23 mouse cellular contexts compared by ENCODE assay signal in genomic region chr2:91811433-91811832, GRCm38 (mm10).
A peak's percentile ranks its signal among the peaks of the same experiment; 100 is the strongest.
DNase-seq lines count a peak whose midpoint lies in the region; ATAC-seq lines count a peak whose summit lies in the region.
"Had no signal": no experiment of that assay in that cellular context is flagged by ENCODE, and none has a peak within 500 bp of the region (broad histone marks: within the 10 kb centered on the region; RNA-seq: fewer than 3 reads in every experiment).

No protein-coding gene starts in this region.

- no peak overlapping the region for H3K27ac ChIP-seq in kidney, embryonic 15.5 days
- H3K27ac ChIP-seq in liver, embryonic 16.5 days (ENCODE audit: low read length): no peak overlapping the region
- H3K27ac ChIP-seq in hindbrain, embryonic 14.5 days: no peak overlapping the region
- H3K27ac ChIP-seq: embryonic facial prominence, embryonic 12.5 days; forebrain, embryonic 15.5 days; hindbrain, embryonic 10.5 days; hindbrain, embryonic 15.5 days had no signal

- no peak overlapping the region for H3K4me2 ChIP-seq in kidney, embryonic 15.5 days
- H3K4me2 ChIP-seq in liver, embryonic 16.5 days (ENCODE audit: low read depth, low read length): no peak overlapping the region
- no peak overlapping the region for H3K4me2 ChIP-seq in hindbrain, embryonic 14.5 days (replicated peaks)
- H3K4me2 ChIP-seq: embryonic facial prominence, embryonic 12.5 days; forebrain, embryonic 15.5 days; heart, embryonic 12.5 days; hindbrain, embryonic 15.5 days had no signal

- no peaks in the 10 kb centered on the region for H3K4me1 ChIP-seq in kidney, embryonic 15.5 days
- no peaks in the 10 kb centered on the region for H3K4me1 ChIP-seq in liver, embryonic 16.5 days (ENCODE audit: control insufficient read depth, low read depth, low read length)
- no peaks in the 10 kb centered on the region for H3K4me1 ChIP-seq in hindbrain, embryonic 14.5 days (replicated peaks; ENCODE audit: control insufficient read depth, insufficient read depth, low read length)
- H3K4me1 ChIP-seq: embryonic facial prominence, embryonic 12.5 days; forebrain, embryonic 15.5 days; heart, embryonic 12.5 days; hindbrain, embryonic 10.5 days; hindbrain, embryonic 15.5 days had no signal

- ATAC-seq in kidney, embryonic 15.5 days (replicated peaks; ENCODE audit: low FRiP score): no peak
- peak; percentile 58; the same call in 1 of the 2 replicates for ATAC-seq in liver, embryonic 16.5 days (ENCODE audit: low read depth)
- no peak for ATAC-seq in hindbrain, embryonic 14.5 days (ENCODE audit: low FRiP score)
- ATAC-seq: activated CD4-positive, CD25-positive, alpha-beta regulatory T cell, adult 4 months; forebrain, embryonic 15.5 days; Patski had no signal

- peaks cover 34% of the 10 kb centered on the region for H3K36me3 ChIP-seq in kidney, embryonic 15.5 days
- H3K36me3 ChIP-seq in liver, embryonic 16.5 days (ENCODE audit: control insufficient read depth, insufficient read depth): peaks cover 5% of the 10 kb centered on the region
- peaks cover 23% of the 10 kb centered on the region for H3K36me3 ChIP-seq in hindbrain, embryonic 14.5 days (replicated peaks; ENCODE audit: control insufficient read depth, insufficient read depth)

- DNase-seq in kidney, adult 18-20 months: peak; percentile 49
- no peak for DNase-seq in liver
- peak; percentile 47 for DNase-seq in kidney, postnatal 14 days
- DNase-seq in yolk sac, embryonic 10.5 days (ENCODE audit: low spot score): peak; percentile 24
- no peak for DNase-seq in hindbrain, embryonic 14.5 days (ENCODE audit: low spot score)
- no peak for DNase-seq in heart, adult 9 months (ENCODE audit: low spot score in 2 of 2)
- DNase-seq: adrenal gland, adult 2 months; adrenal gland, postnatal 25 days; cerebellum, adult 11 months; cerebellum, adult 9-10 months; cerebellum, postnatal 25 days; gastrocnemius, postnatal 36 days; heart, adult 11 months had no signal

- no peaks in the 10 kb centered on the region for H3K27me3 ChIP-seq in kidney, embryonic 15.5 days
- H3K27me3 ChIP-seq in liver, embryonic 16.5 days (ENCODE audit: control insufficient read depth, insufficient read depth, low read depth, low read length): no peaks in the 10 kb centered on the region
- no peaks in the 10 kb centered on the region for H3K27me3 ChIP-seq in hindbrain, embryonic 14.5 days (ENCODE audit: control insufficient read depth, insufficient read depth, low read length)
- H3K27me3 ChIP-seq: CH12.LX; embryonic facial prominence, embryonic 12.5 days; forebrain, embryonic 15.5 days; heart, embryonic 12.5 days; hindbrain, embryonic 15.5 days; Patski had no signal

- 90% methylated on average over 6 of the region's 6 CpGs for WGBS in kidney, embryonic 15.5 days
- WGBS in liver, embryonic 16.5 days (ENCODE audit: insufficient replicate concordance): 73% methylated on average over 6 of the region's 6 CpGs
- 95% methylated on average over 6 of the region's 6 CpGs for WGBS in hindbrain, embryonic 14.5 days

- no peak overlapping the region for H3K9ac ChIP-seq in kidney, embryonic 15.5 days
- H3K9ac ChIP-seq in liver, embryonic 16.5 days (ENCODE audit: low read depth, low read length): no peak overlapping the region
- no peak overlapping the region for H3K9ac ChIP-seq in hindbrain, embryonic 14.5 days
- H3K9ac ChIP-seq: embryonic facial prominence, embryonic 12.5 days; forebrain, embryonic 15.5 days; heart, embryonic 12.5 days; hindbrain, embryonic 15.5 days had no signal

- no peak overlapping the region for H3K4me3 ChIP-seq in kidney, embryonic 15.5 days (replicated peaks)
- H3K4me3 ChIP-seq in liver, embryonic 16.5 days (ENCODE audit: low read depth, low read length): no peak overlapping the region
- no peak overlapping the region for H3K4me3 ChIP-seq in hindbrain, embryonic 14.5 days (replicated peaks; ENCODE audit: low read length)
- H3K4me3 ChIP-seq: embryonic facial prominence, embryonic 12.5 days; forebrain, embryonic 15.5 days; heart, embryonic 12.5 days; hindbrain, embryonic 10.5 days; hindbrain, embryonic 15.5 days had no signal

- H3K9me3 ChIP-seq in kidney, embryonic 15.5 days (replicated peaks): no peaks in the 10 kb centered on the region
- H3K9me3 ChIP-seq in liver, embryonic 16.5 days (replicated peaks; ENCODE audit: control insufficient read depth, low read length): no peaks in the 10 kb centered on the region
- H3K9me3 ChIP-seq in hindbrain, embryonic 14.5 days (ENCODE audit: control insufficient read depth, low read length): no peaks in the 10 kb centered on the region
- H3K9me3 ChIP-seq: embryonic facial prominence, embryonic 12.5 days; forebrain, embryonic 15.5 days; heart, embryonic 12.5 days; hindbrain, embryonic 10.5 days; hindbrain, embryonic 15.5 days had no signal

Comparison
In these comparisons a context has a peak if more than half of its experiments do, and no peak if none do; other contexts are left out.
1. DNase-seq: peak in kidney, adult 18-20 months (single experiment), kidney, postnatal 14 days (single experiment) and yolk sac, embryonic 10.5 days (single experiment); none in liver (single experiment), hindbrain, embryonic 14.5 days (single experiment) and heart, adult 9 months (0 of 2).